Mouse (Mus musculus) yolk sac, embryonic 10.5 days (tissue): ENCODE measurements around the gene Sema4f.

Experiments
- DNase-seq: peaks from one replicate; pipeline ENCODE4 v3.0.0-alpha.2; 2017; ENCODE audit warnings: low spot score

Sema4f gene

DNA sequence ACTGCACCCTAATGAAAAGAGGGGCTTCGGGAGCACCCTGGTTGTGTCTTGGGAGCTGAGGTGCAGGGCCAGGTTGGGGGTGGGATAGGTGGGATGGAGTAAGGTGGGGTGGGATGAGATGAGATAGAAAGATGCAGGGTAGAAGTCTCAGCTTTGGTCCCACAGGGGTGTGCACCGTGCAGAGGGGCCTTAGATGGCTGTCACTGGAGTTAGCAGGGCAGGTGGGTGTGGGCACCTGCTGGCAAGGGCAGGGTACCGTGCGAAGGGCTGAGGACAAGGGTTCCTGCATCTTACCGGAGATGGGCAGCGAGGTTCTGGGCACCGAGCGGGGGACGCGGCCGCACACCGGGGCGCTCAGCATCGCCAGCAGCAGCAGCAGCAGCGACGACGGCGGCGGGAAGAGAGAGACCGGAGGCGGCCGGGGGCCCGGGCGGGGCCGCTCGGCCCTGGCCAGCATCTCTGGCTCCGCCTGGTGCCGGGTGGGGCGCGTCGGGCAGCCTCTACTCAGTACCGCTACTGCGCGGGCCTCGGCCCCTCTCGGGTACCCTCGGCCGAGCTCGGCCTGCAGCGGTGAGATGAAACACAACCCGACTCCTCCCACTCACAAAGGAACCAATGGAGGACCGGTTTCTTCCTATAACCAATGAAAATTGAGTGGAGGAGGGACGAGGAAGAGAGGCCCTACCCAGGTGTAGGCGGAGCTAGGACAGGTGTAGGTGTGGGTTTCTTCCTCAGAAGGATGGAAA lies at the start of gene Sema4f:
Sema4f (minus strand) TSS at position 603 of the 746 bp plus-strand sequence.
- DNase-seq: peak; percentile 52

GRCm38 (mm10) chr6:82987411-82987971 lies 47.9 kb upstream of the Sema4f start:
- DNase-seq: peak; percentile 15

DNA sequence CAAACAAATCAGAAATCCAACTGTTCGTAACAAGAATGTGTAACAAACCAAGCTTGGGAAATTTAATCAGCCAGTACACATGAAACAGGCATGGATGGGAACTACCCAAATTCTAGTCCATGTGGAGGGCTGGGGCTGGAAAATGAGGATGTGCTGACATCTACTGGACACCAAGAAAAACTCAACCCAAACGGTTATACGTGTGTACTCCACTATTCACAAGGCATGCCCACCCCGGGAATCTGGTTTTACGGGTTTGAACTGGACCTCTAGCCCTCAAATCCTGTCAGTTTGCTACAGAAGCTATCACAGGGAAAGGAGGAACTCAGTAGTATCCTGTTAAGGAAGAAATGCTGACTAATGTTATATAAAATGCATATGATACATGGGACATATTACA lies 31.5 kb upstream of the Sema4f start:
- DNase-seq: peak; percentile 18

DNA sequence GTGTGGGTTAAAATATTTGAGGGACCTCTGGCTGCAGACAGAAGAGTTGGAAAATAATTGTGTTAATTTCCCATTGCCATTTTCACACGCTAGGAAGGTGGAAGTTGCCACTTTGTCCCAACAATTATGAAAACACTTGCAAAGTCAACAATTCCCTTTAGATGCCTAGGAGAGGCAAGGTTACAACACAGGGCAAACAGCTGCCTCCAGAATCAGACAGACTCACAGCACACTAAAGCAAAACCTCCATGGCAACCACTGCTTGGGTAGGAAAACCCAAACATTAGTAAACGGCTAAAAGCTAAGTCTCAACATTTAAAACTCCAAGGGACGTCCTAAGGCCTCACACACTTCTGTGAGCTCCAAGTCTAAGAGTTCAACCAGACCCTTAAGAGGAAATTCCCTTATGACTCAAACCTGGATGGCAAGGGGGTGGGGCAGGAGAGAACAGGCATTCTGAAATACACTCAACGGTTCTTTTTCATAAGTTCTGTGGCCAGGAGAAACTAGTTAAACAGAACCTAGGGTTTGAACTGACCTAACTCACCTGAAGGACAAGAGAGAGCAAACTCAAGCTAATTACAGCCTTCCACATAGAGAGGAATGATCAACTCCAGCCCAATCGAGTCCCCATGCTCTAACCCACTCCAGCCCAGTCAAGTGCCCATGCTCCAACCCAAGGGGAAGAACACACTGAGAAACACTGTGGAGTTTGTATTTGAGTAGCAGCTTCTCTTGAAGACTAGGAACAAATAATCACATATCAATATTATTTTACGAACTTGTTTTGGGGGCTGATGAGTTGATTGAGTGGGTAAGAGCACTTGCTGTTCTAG lies 29.9 kb upstream of the Sema4f start:
- DNase-seq: no peak

DNA sequence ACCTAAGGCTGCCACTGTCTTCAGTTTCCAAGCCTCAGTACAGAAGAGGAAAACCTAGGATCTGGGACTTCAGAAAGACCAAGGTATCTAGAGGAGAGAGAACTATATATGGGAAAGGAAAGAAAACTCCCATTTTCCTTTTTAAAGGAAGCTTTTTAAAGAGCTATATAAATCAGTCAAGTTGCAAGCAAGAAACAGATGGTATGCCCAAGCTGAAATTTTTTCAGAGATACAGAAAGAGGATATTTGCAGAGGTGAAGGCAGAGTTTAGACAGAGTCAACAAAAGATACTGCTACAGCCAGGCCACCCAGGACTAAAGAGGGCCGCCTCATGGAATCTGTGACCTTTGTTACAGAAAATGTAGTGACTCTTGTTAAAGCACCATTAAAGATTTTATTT lies 22.1 kb upstream of the Sema4f start:
- no peak for DNase-seq

- DNase-seq: no peak
Observed at GRCm38 (mm10) chr6:82956553-82957251, 17.1 kb upstream of the Sema4f start.

DNA sequence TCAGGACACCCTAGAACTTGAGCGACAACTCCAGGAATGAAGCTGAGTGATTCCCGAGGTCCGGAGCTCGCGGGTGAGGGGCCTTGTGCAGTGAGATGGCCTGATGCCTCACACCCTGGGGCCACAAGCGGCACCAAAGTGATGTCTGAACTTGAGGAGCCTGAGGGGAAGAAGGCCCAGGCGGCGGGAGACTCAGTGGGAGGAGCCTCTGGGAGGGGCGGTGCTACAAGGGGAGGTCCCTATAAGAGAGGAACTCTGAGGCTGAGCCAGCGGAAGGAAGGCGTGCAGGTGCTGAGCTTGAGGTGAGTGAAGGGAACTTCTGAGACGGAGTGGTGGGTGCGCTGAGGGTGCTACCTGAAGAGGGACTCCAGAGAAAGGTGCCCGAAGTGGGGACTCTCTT lies 7.1 kb upstream of the Sema4f start, which contains the start of gene M1ap:
M1ap (plus strand) TSS at position 252 of the 400 bp plus-strand sequence.
- DNase-seq: no peak

- DNase-seq: no peak
Observed at GRCm38 (mm10) chr6:82945750-82946149, 6.2 kb upstream of the Sema4f start.

DNA sequence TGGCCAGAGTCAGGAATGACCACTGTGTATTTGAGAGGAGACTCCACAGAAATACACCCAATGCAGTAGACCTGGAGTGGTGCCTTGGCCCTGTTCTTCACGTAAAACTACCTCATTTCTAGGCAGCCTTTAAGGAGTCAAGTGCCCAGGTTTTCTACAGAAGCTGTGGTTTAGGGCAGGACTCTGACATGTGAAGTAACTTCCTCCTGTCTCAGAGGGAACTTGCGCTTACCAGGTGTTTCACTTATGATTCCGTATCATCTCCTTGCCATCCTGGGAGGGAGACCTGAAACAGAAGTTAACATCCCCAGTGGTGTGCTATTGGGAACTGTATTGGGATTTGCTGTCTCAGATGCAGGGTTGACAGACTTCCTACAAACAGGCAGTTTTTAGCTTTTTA lies 1.2 kb upstream of the Sema4f start:
- no peak for DNase-seq

DNA sequence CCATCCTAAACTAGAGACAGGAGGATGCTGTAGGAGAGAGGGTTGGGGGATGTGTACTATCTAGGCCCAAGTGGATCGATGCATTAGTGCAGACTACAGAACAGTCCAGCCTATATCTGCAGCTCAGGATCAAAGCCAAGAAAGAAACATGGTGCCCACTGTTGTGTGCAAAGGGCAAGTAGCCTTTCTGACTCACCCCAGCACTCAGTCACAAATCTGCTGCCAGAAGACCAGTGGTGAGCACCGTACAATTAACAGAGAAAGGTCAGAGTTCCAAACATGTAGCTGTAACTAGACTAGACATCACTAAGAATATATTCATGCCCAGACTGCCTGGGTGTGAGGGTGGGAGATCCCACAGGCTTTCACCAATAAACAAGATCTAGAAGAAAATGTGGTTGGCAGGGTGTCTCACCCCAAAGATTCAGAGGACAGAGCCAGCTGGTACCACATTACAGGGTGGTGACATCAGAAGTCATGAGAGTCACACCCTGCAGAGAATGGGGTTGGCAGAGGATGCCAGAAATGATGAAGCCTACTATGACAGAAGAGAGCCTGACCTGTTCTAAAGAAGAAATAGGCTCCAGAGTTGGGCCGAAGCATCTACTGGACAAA lies 4.8 kb downstream of the Sema4f start:
- DNase-seq: no peak

DNA sequence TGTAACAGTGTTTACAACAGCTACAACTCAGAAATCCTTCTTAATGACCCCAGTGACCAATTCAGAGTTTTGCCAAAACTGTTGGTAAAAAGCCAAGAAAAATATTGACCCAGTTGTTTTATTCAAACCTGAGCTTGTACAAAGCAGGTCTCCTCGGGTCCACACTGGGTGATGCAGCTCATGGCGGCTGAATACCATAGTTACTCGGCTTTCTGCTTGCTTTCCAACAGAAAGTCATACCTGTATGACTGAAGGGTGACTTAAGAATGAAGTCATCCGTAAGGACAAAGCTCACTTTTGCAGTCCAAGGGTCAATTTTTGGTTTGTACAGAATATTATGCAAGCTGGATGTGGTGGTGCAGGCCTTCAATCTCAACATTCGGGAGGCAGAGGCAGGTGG lies 12.0 kb downstream of the Sema4f start:
- no peak for DNase-seq

DNA sequence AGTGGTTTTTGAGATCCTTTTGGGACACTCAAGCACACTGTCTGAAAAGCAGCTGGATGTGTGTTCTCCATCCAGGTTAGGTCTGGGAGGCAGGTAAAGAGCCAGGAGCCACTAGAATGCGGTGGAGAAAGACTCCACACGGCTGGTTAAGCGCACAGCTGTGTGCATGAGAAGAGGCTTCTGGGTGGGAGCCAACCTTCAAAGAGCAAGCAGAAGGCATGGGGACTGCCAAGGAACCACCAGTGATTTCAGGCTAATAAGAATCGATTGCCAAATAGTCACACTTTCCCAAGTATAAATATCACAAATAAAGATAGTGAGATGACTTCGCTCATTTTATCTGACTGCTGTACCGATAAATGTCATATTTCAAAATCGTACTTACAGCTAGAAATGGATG lies 13.0 kb downstream of the Sema4f start:
- no peak for DNase-seq

DNA sequence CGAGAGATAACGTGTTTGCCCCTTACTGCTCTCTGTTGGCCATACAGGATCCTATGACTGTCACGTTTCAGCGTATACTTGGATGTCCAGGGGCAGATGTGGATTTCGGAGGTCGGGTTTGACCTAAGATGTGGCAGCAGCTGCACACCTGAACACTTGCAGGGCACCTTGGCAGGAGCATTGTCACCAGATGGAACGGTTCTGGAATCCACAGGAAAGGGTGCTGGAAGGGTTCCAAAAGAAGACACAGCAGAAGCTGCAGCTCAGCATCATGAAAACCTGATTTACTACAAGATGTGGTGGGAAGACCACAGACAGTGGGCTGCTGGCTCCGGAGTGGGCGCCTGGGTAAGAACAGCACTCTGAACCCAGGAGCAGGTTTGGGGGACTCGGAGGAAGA lies 13.5 kb downstream of the Sema4f start:
- no peak for DNase-seq

- DNase-seq: no peak
Observed at GRCm38 (mm10) chr6:82925005-82925404, 14.6 kb downstream of the Sema4f start.

DNA sequence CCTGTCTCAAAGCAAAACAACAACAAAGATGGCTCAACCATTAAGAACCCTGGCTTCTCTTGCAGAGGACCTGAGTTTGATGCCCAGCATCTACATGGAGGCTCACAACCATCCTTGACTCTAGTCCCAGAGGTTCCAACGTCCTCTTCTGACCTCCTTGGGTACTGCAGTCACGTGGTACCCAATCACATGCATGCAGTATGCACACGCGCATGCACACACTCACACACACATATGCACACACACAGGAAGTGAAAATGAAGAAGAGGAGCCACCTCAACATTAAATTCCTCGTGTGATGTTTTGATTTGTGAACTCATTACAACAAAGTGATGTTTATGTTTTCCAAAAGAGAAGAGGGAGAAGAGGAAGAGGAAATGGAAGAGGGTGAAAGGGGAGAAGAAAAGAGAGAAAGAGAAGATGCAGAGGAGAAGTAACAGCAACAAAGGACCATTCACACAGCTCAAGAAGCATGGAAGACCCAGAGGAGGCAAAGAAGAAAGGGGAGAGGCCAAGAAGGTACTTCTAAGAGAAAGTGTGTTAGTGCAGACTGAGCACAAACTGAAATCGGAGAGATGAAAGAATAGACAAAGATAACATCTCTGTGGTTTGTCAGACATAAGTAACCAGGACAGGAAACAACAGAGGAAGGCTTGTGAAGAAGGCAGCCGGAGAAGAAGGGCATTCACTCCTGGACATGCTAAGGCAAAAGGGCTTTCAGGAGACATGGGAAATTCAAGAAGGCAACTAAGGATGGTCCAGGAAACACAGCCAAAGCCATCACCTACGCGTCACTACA lies 17.9 kb downstream of the Sema4f start:
- DNase-seq: no peak

DNA sequence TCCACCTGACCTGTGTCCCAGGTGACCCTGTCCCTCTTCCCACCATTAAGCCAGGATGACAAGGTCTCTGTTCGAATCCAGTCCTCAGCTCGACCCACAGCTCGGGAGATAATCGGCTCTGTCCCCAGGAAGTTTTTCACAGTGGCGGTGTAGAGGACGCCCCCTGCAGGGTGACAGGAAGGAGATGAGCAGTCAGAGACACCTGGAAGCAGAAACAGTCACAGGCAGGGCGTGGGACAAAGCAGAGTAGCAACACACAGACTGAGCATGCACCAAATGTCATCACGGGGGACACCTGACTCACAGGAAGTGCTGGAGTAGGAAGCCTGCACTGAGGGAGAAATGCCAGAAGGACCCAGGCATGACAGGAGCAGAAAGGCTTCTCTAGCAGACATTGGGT lies 20.0 kb downstream of the Sema4f start:
- DNase-seq: no peak

DNA sequence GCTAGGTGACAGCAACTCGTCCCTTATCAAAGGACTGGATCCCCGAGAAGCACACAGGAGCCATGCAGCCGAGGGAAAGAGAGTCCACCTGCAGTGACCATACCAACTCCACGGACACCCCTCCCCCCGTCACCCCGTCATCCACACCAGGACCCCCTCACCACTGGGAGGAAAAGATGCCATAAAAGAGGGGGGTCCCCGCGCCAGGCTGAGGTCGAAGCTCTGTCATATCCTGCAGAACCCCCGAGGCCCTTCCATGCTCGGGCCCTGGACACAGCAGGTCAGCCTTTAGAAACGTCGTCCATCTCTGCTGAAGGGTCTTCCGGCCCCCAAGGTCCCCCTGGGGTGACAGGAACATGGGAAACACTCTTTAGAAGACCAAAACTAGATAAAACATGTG lies 21.2 kb downstream of the Sema4f start:
- no peak for DNase-seq

GRCm38 (mm10) chr6:82917778-82918129 lies 21.8 kb downstream of the Sema4f start:
- no peak for DNase-seq

- no peak for DNase-seq
Observed at GRCm38 (mm10) chr6:82917076-82917777, 22.3 kb downstream of the Sema4f start.

- DNase-seq: no peak
Observed at GRCm38 (mm10) chr6:82916459-82916858, 23.1 kb downstream of the Sema4f start.

DNA sequence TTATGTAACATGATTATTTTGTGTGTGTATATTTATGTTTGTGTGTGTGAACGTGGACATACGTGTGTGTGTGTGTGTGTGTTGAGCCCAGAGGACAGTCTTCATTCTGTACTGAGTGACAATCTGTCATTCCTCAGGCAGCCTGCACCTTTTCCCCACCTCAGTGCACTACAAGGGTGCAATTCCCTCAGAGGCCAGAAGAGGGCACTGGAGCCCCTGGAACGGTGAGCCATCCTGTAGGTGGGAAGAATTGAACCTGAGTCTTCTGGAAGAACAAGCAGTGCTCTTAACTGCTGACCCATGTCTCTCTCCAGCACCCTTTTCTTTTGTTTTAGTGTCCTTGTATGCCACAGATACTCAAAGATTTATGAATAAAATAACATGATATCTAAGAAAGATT lies 23.7 kb downstream of the Sema4f start:
- DNase-seq: no peak
